Mouse (Mus musculus): ENCODE measurements around the gene Cnn3. TPM values are rescaled to one million over a fixed set of nuclear protein-coding genes. Genes with fewer than 3 reads are reported as not detected.
A peak's percentile ranks its signal among the peaks of the same experiment; 100 is the strongest.

Gene Cnn3
- polyA plus RNA-seq, 1 experiment, result 589 TPM

GRCm38 (mm10) chr3:121493997-121494421, 67.7 kb downstream of the Cnn3 start:
- no peaks in the 10 kb centered on the region for H3K36me3 ChIP-seq (ENCODE audit: control insufficient read depth, insufficient read depth)
- H3K79me2 ChIP-seq (ENCODE audit: control insufficient read depth, insufficient read depth), result no peaks in the 10 kb centered on the region
- TF ChIP-seq POLR2AphosphoS2 (IDR thresholded peaks at IDR 0.05; ENCODE audit: insufficient read length, low read depth) (no peak), SRF (IDR thresholded peaks at IDR 0.05; ENCODE audit: control insufficient read depth, insufficient read length, low read depth) (no peak), E2F4 (IDR thresholded peaks at IDR 0.05; ENCODE audit: insufficient read depth) (no peak), REST (IDR thresholded peaks at IDR 0.05; ENCODE audit: insufficient read depth, insufficient read length) (no peak)
- H3K4me3 ChIP-seq, result no peak overlapping the region
- H3ac ChIP-seq (ENCODE audit: control insufficient read depth, insufficient read length), result no peak overlapping the region
- no peak overlapping the region for H3K4me2 ChIP-seq (ENCODE audit: low read depth)
- no peaks in the 10 kb centered on the region for H3K27me3 ChIP-seq (ENCODE audit: control insufficient read depth, insufficient read depth, insufficient read length)

GRCm38 (mm10) chr3:121500225-121500624, 73.9 kb downstream of the Cnn3 start:
- Histone ChIP-seq H3K4me2 (ENCODE audit: low read depth) (peak overlapping the region; percentile 57), H3K4me3 (no peak overlapping the region), H3ac (ENCODE audit: control insufficient read depth, insufficient read length) (no peak overlapping the region), H3K36me3 (ENCODE audit: control insufficient read depth, insufficient read depth) (no peaks in the 10 kb centered on the region), H3K27me3 (ENCODE audit: control insufficient read depth, insufficient read depth, insufficient read length) (no peaks in the 10 kb centered on the region), H3K79me2 (ENCODE audit: control insufficient read depth, insufficient read depth) (no peaks in the 10 kb centered on the region)
- TF ChIP-seq CEBPB (IDR thresholded peaks at IDR 0.05; ENCODE audit: insufficient read depth, poor library complexity, severe bottlenecking) (no peak), MAX (IDR thresholded peaks at IDR 0.05; ENCODE audit: low read depth) (no peak), POLR2A (IDR thresholded peaks at IDR 0.05; ENCODE audit: insufficient read length, low read depth) (no peak), SRF (IDR thresholded peaks at IDR 0.05; ENCODE audit: control insufficient read depth, insufficient read length, low read depth) (no peak), E2F4 (IDR thresholded peaks at IDR 0.05; ENCODE audit: insufficient read depth) (no peak), REST (IDR thresholded peaks at IDR 0.05; ENCODE audit: insufficient read depth, insufficient read length) (no peak), MYOD1 (IDR thresholded peaks at IDR 0.05; ENCODE audit: control insufficient read depth in 1 of 3, insufficient read length in 2 of 3, low read depth in 2 of 3) (no peak), POLR2AphosphoS2 (IDR thresholded peaks at IDR 0.05; ENCODE audit: insufficient read length, low read depth) (peak; percentile 28)

GRCm38 (mm10) chr3:121500734-121501133, 74.4 kb downstream of the Cnn3 start:
- H3K4me2 ChIP-seq (ENCODE audit: low read depth), result peak overlapping the region; percentile 57
- TF ChIP-seq SRF (IDR thresholded peaks at IDR 0.05; ENCODE audit: control insufficient read depth, insufficient read length, low read depth) (no peak), POLR2AphosphoS2 (IDR thresholded peaks at IDR 0.05; ENCODE audit: insufficient read length, low read depth) (no peak), TCF12 (IDR thresholded peaks at IDR 0.05; ENCODE audit: insufficient read depth, poor library complexity, severe bottlenecking) (no peak), TCF3 (IDR thresholded peaks at IDR 0.05; ENCODE audit: insufficient read length, low read depth) (no peak), USF1 (IDR thresholded peaks at IDR 0.05; ENCODE audit: low read depth) (no peak), MAX (IDR thresholded peaks at IDR 0.05; ENCODE audit: low read depth) (no peak), POLR2A (IDR thresholded peaks at IDR 0.05; ENCODE audit: insufficient read length, low read depth) (no peak), REST (IDR thresholded peaks at IDR 0.05; ENCODE audit: insufficient read depth, insufficient read length) (no peak), CEBPB (IDR thresholded peaks at IDR 0.05; ENCODE audit: insufficient read depth, poor library complexity, severe bottlenecking) (no peak), E2F4 (IDR thresholded peaks at IDR 0.05; ENCODE audit: insufficient read depth) (no peak), MYOG (IDR thresholded peaks at IDR 0.05; ENCODE audit: control insufficient read depth in 1 of 3, insufficient read depth in 1 of 3, insufficient read length in 2 of 3, low read depth in 2 of 3) (no peak), MYOD1 (IDR thresholded peaks at IDR 0.05; ENCODE audit: control insufficient read depth in 1 of 3, insufficient read length in 2 of 3, low read depth in 2 of 3) (no peak)
- no peaks in the 10 kb centered on the region for H3K79me2 ChIP-seq (ENCODE audit: control insufficient read depth, insufficient read depth)
- H3K36me3 ChIP-seq (ENCODE audit: control insufficient read depth, insufficient read depth), result no peaks in the 10 kb centered on the region
- H3K27me3 ChIP-seq (ENCODE audit: control insufficient read depth, insufficient read depth, insufficient read length), result no peaks in the 10 kb centered on the region
- H3ac ChIP-seq (ENCODE audit: control insufficient read depth, insufficient read length), result no peak overlapping the region
- H3K4me3 ChIP-seq, result no peak overlapping the region

- no peaks in the 10 kb centered on the region for H3K27me3 ChIP-seq (ENCODE audit: control insufficient read depth, insufficient read depth, insufficient read length)
- no peak overlapping the region for H3ac ChIP-seq (ENCODE audit: control insufficient read depth, insufficient read length)
- H3K36me3 ChIP-seq (ENCODE audit: control insufficient read depth, insufficient read depth), result no peaks in the 10 kb centered on the region
- no peak for TF ChIP-seq SRF (IDR thresholded peaks at IDR 0.05; ENCODE audit: control insufficient read depth, insufficient read length, low read depth)
- H3K79me2 ChIP-seq (ENCODE audit: control insufficient read depth, insufficient read depth), result no peaks in the 10 kb centered on the region
- H3K4me2 ChIP-seq (ENCODE audit: low read depth), result no peak overlapping the region
- no peak overlapping the region for H3K4me3 ChIP-seq
These were observed 78.7 kb downstream of the Cnn3 start for GRCm38 (mm10) chr3:121504927-121505487.

- TF ChIP-seq MYOD1 (IDR thresholded peaks at IDR 0.05; ENCODE audit: control insufficient read depth in 1 of 3, insufficient read length in 2 of 3, low read depth in 2 of 3) (no peak), REST (IDR thresholded peaks at IDR 0.05; ENCODE audit: insufficient read depth, insufficient read length) (no peak), TCF12 (IDR thresholded peaks at IDR 0.05; ENCODE audit: insufficient read depth, poor library complexity, severe bottlenecking) (no peak), SRF (IDR thresholded peaks at IDR 0.05; ENCODE audit: control insufficient read depth, insufficient read length, low read depth) (no peak), CEBPB (IDR thresholded peaks at IDR 0.05; ENCODE audit: insufficient read depth, poor library complexity, severe bottlenecking) (no peak), E2F4 (IDR thresholded peaks at IDR 0.05; ENCODE audit: insufficient read depth) (no peak), POLR2AphosphoS2 (IDR thresholded peaks at IDR 0.05; ENCODE audit: insufficient read length, low read depth) (no peak), POLR2A (IDR thresholded peaks at IDR 0.05; ENCODE audit: insufficient read length, low read depth) (no peak), USF1 (IDR thresholded peaks at IDR 0.05; ENCODE audit: low read depth) (no peak), MAX (IDR thresholded peaks at IDR 0.05; ENCODE audit: low read depth) (no peak), TCF3 (IDR thresholded peaks at IDR 0.05; ENCODE audit: insufficient read length, low read depth) (no peak), MYOG (IDR thresholded peaks at IDR 0.05; ENCODE audit: control insufficient read depth in 1 of 3, insufficient read depth in 1 of 3, insufficient read length in 2 of 3, low read depth in 2 of 3) (no peak)
- H3K79me2 ChIP-seq (ENCODE audit: control insufficient read depth, insufficient read depth), result no peaks in the 10 kb centered on the region
- H3K4me3 ChIP-seq, result no peak overlapping the region
- no peak overlapping the region for H3K4me2 ChIP-seq (ENCODE audit: low read depth)
- H3K27me3 ChIP-seq (ENCODE audit: control insufficient read depth, insufficient read depth, insufficient read length), result no peaks in the 10 kb centered on the region
- H3ac ChIP-seq (ENCODE audit: control insufficient read depth, insufficient read length), result no peak overlapping the region
- H3K36me3 ChIP-seq (ENCODE audit: control insufficient read depth, insufficient read depth), result no peaks in the 10 kb centered on the region
These were observed 79.9 kb downstream of the Cnn3 start for GRCm38 (mm10) chr3:121506175-121506574.

Data from myocyte (in vitro differentiated cells).